Mouse (Mus musculus) urinary bladder, postnatal 10 days (tissue): ENCODE data around the gene Gm13272.
"Not testable (repeated sequence)": the region's sequence is repeated elsewhere in the genome, so short reads cannot be mapped to it uniquely, and the experiment has no call there.

ENCODE experiments used
- DNase-seq: peaks from one replicate; pipeline ENCODE4 v3.0.0; 2022; ENCODE audit warnings: low spot score

The Gm13272 gene

GRCm38 (mm10) chr4:88785409-88785808, 5.8 kb downstream of the Gm13272 start, which contains the start of gene Gm13276:
Gm13276 (plus strand) TSS chr4:88785709.
- not testable (repeated sequence) for DNase-seq

- not testable (repeated sequence) for DNase-seq
Measured at GRCm38 (mm10) chr4:88788402-88788801, 8.8 kb downstream of the Gm13272 start, which contains the start of gene Gm13277. Gm13277 (plus strand) TSS chr4:88788632.

- not testable (repeated sequence) for DNase-seq
Measured at GRCm38 (mm10) chr4:88791250-88791649, 11.6 kb downstream of the Gm13272 start, which contains the start of gene Gm13278. Gm13278 (plus strand) TSS chr4:88791550.

GRCm38 (mm10) chr4:88793936-88794675, 14.5 kb downstream of the Gm13272 start, which contains the start of gene Gm13275:
Gm13275 (plus strand) TSS chr4:88794487.
- DNase-seq: peak; percentile 40

GRCm38 (mm10) chr4:88797097-88797496, 17.4 kb downstream of the Gm13272 start, which contains the start of gene Gm13279:
Gm13279 (plus strand) TSS chr4:88797397.
- DNase-seq: not testable (repeated sequence)

- not testable (repeated sequence) for DNase-seq
Measured at GRCm38 (mm10) chr4:88799365-88799764, 19.7 kb downstream of the Gm13272 start, which contains the start of gene Gm13285. Gm13285 (plus strand) TSS chr4:88799665.

GRCm38 (mm10) chr4:88802954-88803353, 23.3 kb downstream of the Gm13272 start, which contains the start of gene Gm13287:
Gm13287 (plus strand) TSS chr4:88803254.
- not testable (repeated sequence) for DNase-seq

GRCm38 (mm10) chr4:88805231-88805630, 25.6 kb downstream of the Gm13272 start, which contains the start of gene Gm13288:
Gm13288 (plus strand) TSS chr4:88805531.
- not testable (repeated sequence) for DNase-seq

GRCm38 (mm10) chr4:88805761-88806160, 26.1 kb downstream of the Gm13272 start:
- DNase-seq: not testable (repeated sequence)

GRCm38 (mm10) chr4:88815928-88816327, 36.3 kb downstream of the Gm13272 start, which contains the start of gene Ifna7:
Ifna7 (plus strand) TSS chr4:88816228.
- DNase-seq: no peak

GRCm38 (mm10) chr4:88819659-88820058, 40.0 kb downstream of the Gm13272 start, which contains the start of gene Ifna11:
Ifna11 (plus strand) TSS chr4:88819959.
- no peak for DNase-seq

GRCm38 (mm10) chr4:88822995-88823394, 43.3 kb downstream of the Gm13272 start:
- no peak for DNase-seq

- not testable (repeated sequence) for DNase-seq
Measured at GRCm38 (mm10) chr4:88827116-88827515, 47.5 kb downstream of the Gm13272 start, which contains the start of gene Ifna6. Ifna6 (plus strand) TSS chr4:88827416.
